ENCODE assay signal across 14 mouse cellular contexts in the genomic region with DNA sequence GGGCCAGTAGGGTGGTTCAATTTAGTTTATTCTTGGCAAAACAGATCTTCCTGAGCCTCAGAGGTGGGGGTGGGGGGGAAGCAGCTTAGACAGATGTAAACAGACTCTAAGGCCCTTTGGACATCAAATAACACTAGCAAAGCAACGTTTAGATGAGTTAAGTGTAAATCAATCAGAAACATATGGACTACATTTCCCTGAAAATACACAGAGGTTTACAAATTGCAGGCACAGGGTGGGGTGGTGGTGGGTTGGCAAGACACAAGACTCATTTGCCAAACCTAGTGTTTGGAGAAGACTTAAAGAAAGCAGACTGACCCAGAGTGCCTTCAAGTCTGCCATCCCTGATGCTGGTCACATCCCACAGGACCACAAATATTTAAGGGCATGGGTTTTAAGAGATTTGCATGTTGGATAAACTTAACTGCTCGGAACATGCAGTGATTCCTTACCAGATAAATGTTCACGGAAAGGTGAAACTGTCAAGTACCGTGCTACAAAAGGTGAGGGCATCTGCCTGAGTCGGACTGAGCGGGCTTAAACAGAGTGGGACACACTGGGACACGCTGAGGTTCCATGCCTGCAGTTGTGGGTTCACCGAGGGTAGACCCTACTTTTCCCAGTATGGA.
A peak's percentile ranks its signal among the peaks of the same experiment; 100 is the strongest.
DNase-seq lines count a peak whose midpoint lies in the region; ATAC-seq lines count a peak whose summit lies in the region.
"Had no signal": no experiment of that assay in that cellular context is flagged by ENCODE, and none has a peak within 500 bp of the region (broad histone marks: within the 10 kb centered on the region; RNA-seq: fewer than 3 reads in every experiment).

No protein-coding gene starts in this region.

- H3K36me3 ChIP-seq in midbrain, embryonic 12.5 days, result no peaks in the 10 kb centered on the region
- H3K36me3 ChIP-seq in midbrain, embryonic 16.5 days (ENCODE audit: control insufficient read depth, insufficient read depth, low read length), result no peaks in the 10 kb centered on the region
- no peaks in the 10 kb centered on the region for H3K36me3 ChIP-seq in embryonic facial prominence, embryonic 14.5 days (ENCODE audit: control insufficient read depth, insufficient read depth, low read length)
- H3K36me3 ChIP-seq: heart, embryonic 13.5 days; hindbrain, embryonic 13.5 days; limb, embryonic 15.5 days had no signal

- peaks cover 30% of the 10 kb centered on the region for H3K4me1 ChIP-seq in midbrain, embryonic 12.5 days
- H3K4me1 ChIP-seq in midbrain, embryonic 16.5 days (ENCODE audit: control insufficient read depth, insufficient read depth, low read length), result peaks cover 17% of the 10 kb centered on the region
- peaks cover 15% of the 10 kb centered on the region for H3K4me1 ChIP-seq in embryonic facial prominence, embryonic 14.5 days (ENCODE audit: control insufficient read depth, insufficient read depth, low read length)

- DNase-seq in R1 (ENCODE audit: low read depth, low spot score), result peak; percentile 61
- DNase-seq in embryonic facial prominence, embryonic 14.5 days (ENCODE audit: low spot score), result peak; percentile 84
- DNase-seq in adrenal gland, adult (ENCODE audit: inconsistent age in 2 of 2, low spot score in 1 of 2), result no peak
- no peak for DNase-seq in left cerebral cortex, postnatal 25 days (ENCODE audit: low spot score in 2 of 2)
- DNase-seq in layer of hippocampus, adult 9-10 months (ENCODE audit: low spot score), result no peak
- DNase-seq: cerebellum, adult 18-20 months; kidney, adult 2 months; right cerebral cortex, postnatal 4 days had no signal

- no peak overlapping the region for H3K4me3 ChIP-seq in midbrain, embryonic 12.5 days
- H3K4me3 ChIP-seq in midbrain, embryonic 16.5 days (ENCODE audit: low read depth, low read length), result no peak overlapping the region
- H3K4me3 ChIP-seq in embryonic facial prominence, embryonic 14.5 days (ENCODE audit: low read depth, low read length), result no peak overlapping the region
- H3K4me3 ChIP-seq: hindbrain, embryonic 13.5 days; limb, embryonic 15.5 days had no signal

- no peak overlapping the region for H3K9ac ChIP-seq in midbrain, embryonic 12.5 days (replicated peaks)
- H3K9ac ChIP-seq in midbrain, embryonic 16.5 days (ENCODE audit: low read depth, low read length), result no peak overlapping the region
- H3K9ac ChIP-seq in embryonic facial prominence, embryonic 14.5 days (ENCODE audit: low read depth, low read length), result no peak overlapping the region
- H3K9ac ChIP-seq: heart, embryonic 13.5 days; hindbrain, embryonic 13.5 days; limb, embryonic 15.5 days had no signal

- intact Hi-C loops in left cerebral cortex, postnatal 25 days (cut with DNase I), result no loop called here

- WGBS in midbrain, embryonic 12.5 days, result 6% methylated on average over 8 of the region's 8 CpGs
- 12% methylated on average over 8 of the region's 8 CpGs for WGBS in midbrain, embryonic 16.5 days
- 6% methylated on average over 7 of the region's 8 CpGs for WGBS in embryonic facial prominence, embryonic 14.5 days

- H3K27ac ChIP-seq in midbrain, embryonic 12.5 days (replicated peaks), result peak overlapping the region; percentile 46; the same call in 1 of the 2 replicates
- H3K27ac ChIP-seq in midbrain, embryonic 16.5 days (ENCODE audit: low read length), result no peak overlapping the region
- H3K27ac ChIP-seq in embryonic facial prominence, embryonic 14.5 days (replicated peaks; ENCODE audit: low read depth, low read length), result peak overlapping the region; percentile 45; the same call in 1 of the 2 replicates
- H3K27ac ChIP-seq: heart, embryonic 13.5 days; hindbrain, embryonic 13.5 days; limb, embryonic 15.5 days had no signal

- peaks cover 11% of the 10 kb centered on the region for H3K9me3 ChIP-seq in midbrain, embryonic 12.5 days
- no peaks in the 10 kb centered on the region for H3K9me3 ChIP-seq in midbrain, embryonic 16.5 days (replicated peaks; ENCODE audit: control insufficient read depth, low read length, poor library complexity, severe bottlenecking)
- H3K9me3 ChIP-seq in embryonic facial prominence, embryonic 14.5 days (ENCODE audit: control insufficient read depth, low read length), result 0 out of 2 replicates have a peak, but pooled peaks cover 3% of the 10 kb centered on the region
- H3K9me3 ChIP-seq: heart, embryonic 13.5 days; limb, embryonic 15.5 days had no signal

- ATAC-seq in midbrain, embryonic 12.5 days (ENCODE audit: low FRiP score, low read depth), result no peak; the same call in 1 of the 2 replicates
- no peak; the same call in 1 of the 2 replicates for ATAC-seq in midbrain, embryonic 16.5 days
- ATAC-seq in embryonic facial prominence, embryonic 14.5 days (ENCODE audit: low read depth), result peak; percentile 66
- ATAC-seq: lung, postnatal 0 days had no signal

- H3K27me3 ChIP-seq in midbrain, embryonic 12.5 days, result no peaks in the 10 kb centered on the region
- H3K27me3 ChIP-seq in midbrain, embryonic 16.5 days (ENCODE audit: control insufficient read depth, insufficient read depth, low read depth, low read length), result no peaks in the 10 kb centered on the region
- H3K27me3 ChIP-seq in embryonic facial prominence, embryonic 14.5 days (replicated peaks; ENCODE audit: control insufficient read depth, insufficient read depth, low read length), result no peaks in the 10 kb centered on the region; the same call in 1 of the 2 replicates
- H3K27me3 ChIP-seq: heart, embryonic 13.5 days; hindbrain, embryonic 13.5 days; limb, embryonic 15.5 days had no signal

- H3K4me2 ChIP-seq in midbrain, embryonic 12.5 days (replicated peaks), result no peak overlapping the region
- no peak overlapping the region for H3K4me2 ChIP-seq in midbrain, embryonic 16.5 days (ENCODE audit: low read length)
- H3K4me2 ChIP-seq in embryonic facial prominence, embryonic 14.5 days (ENCODE audit: low read depth, low read length), result peak overlapping the region; percentile 29
- H3K4me2 ChIP-seq: limb, embryonic 15.5 days had no signal

Comparison
In these comparisons a context has a peak if more than half of its experiments do, and no peak if none do; other contexts are left out.
1. DNase-seq: peak in R1 (single experiment) and embryonic facial prominence, embryonic 14.5 days (single experiment); none in adrenal gland, adult (0 of 2), left cerebral cortex, postnatal 25 days (0 of 2) and layer of hippocampus, adult 9-10 months (single experiment).